Mouse (Mus musculus) neutrophil, adult 65 days (primary cell): ENCODE results near the gene 4933400A11Rik. TPM values are rescaled to one million over a fixed set of nuclear protein-coding genes. Genes with fewer than 3 reads are reported as not detected.

ENCODE experiments used
- total RNA-seq: library from RNA; stranded (reverse); gene quantifications from 2 replicates; pipeline ENCODE4 v1.2.4, GENCODE M21; 2023

Gene 4933400A11Rik
- total RNA-seq = not detected in 2 replicates

DNA sequence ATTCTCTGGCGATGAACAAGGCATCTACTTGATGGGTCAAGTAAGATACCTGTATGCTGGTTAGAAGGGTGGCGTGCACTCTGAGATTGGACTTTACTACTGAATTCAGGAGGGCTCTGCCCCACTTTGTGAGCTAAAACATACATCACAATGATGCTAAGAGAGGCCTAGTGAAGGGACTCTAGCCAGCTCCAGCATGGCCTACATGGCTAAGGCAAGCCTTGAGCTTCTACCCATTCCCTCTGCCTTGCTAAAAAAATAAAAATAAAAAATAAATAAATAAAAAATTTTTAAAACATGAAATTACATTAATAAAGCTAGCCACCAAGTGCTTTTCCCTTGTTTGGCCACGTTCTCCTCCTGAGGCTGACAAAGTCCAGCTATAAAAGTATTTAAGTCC is at the start of gene 4933400A11Rik:
TSS of gene 4933400A11Rik (minus strand) at position 101 of the 400 bp plus-strand sequence.

Other genes starting within 250 kb of the 4933400A11Rik start
- gene Mid1, start 94.4 kb downstream of the 4933400A11Rik start, total RNA-seq = 22.5 and 32.7 TPM in 2 replicates
- gene Gm21887, start 230.0 kb upstream of the 4933400A11Rik start, total RNA-seq = 349 and 526 TPM in 2 replicates